Mouse (Mus musculus): ENCODE data around the gene Rap1gap. TPM values are rescaled to one million over a fixed set of nuclear protein-coding genes. Genes with fewer than 3 reads are reported as not detected.

The Rap1gap gene
- polyA plus RNA-seq, 1 experiment from 2014 or later, result 5.7 TPM

GRCm38 (mm10) chr4:137706510-137706909 is 42.0 kb downstream of the Rap1gap start:
- ATAC-seq (replicated peaks; ENCODE audit: insufficient number of reproducible peaks, low FRiP score, low TSS enrichment, low read depth) (no peak), DNase-seq (ENCODE audit: low spot score) (no peak)
- no peaks in the 10 kb centered on the region for H3K9me3 ChIP-seq (replicated peaks; ENCODE audit: control insufficient read depth, low read length)
- peaks cover 3% of the 10 kb centered on the region; the same call in 1 of the 2 replicates for H3K4me1 ChIP-seq (ENCODE audit: control insufficient read depth, insufficient read depth, low read length)
- no peak overlapping the region for H3K27ac ChIP-seq (replicated peaks; ENCODE audit: low read depth, low read length)
- H3K9ac ChIP-seq (replicated peaks; ENCODE audit: low read length), result peak overlapping the region; percentile 32; the same call in 1 of the 2 replicates
- H3K4me2 ChIP-seq (ENCODE audit: low read depth, low read length), result no peak overlapping the region; the same call in 1 of the 2 replicates
- no peak overlapping the region for H3K4me3 ChIP-seq (ENCODE audit: low read depth, low read length)
- H3K36me3 ChIP-seq (replicated peaks; ENCODE audit: control insufficient read depth, insufficient read depth, low read depth, low read length), result no peaks in the 10 kb centered on the region
- WGBS, result 73% methylated on average over 7 of the region's 7 CpGs
- H3K27me3 ChIP-seq (ENCODE audit: control insufficient read depth, insufficient read depth, low read length), result no peaks in the 10 kb centered on the region

GRCm38 (mm10) chr4:137707216-137707990 is 42.9 kb downstream of the Rap1gap start:
- no peaks in the 10 kb centered on the region for H3K36me3 ChIP-seq (replicated peaks; ENCODE audit: control insufficient read depth, insufficient read depth, low read depth, low read length)
- WGBS, result 4% methylated on average over 50 of the region's 52 CpGs
- peaks cover 3% of the 10 kb centered on the region; the same call in 1 of the 2 replicates for H3K4me1 ChIP-seq (ENCODE audit: control insufficient read depth, insufficient read depth, low read length)
- H3K9ac ChIP-seq (replicated peaks; ENCODE audit: low read length), result peak overlapping the region; percentile 76
- no peak overlapping the region for H3K27ac ChIP-seq (replicated peaks; ENCODE audit: low read depth, low read length)
- peak; percentile 81 for ATAC-seq (replicated peaks; ENCODE audit: insufficient number of reproducible peaks, low FRiP score, low TSS enrichment, low read depth)
- DNase-seq (ENCODE audit: low spot score), result peak; percentile 95
- no peaks in the 10 kb centered on the region for H3K9me3 ChIP-seq (replicated peaks; ENCODE audit: control insufficient read depth, low read length)
- peak overlapping the region; percentile 96 for H3K4me2 ChIP-seq (ENCODE audit: low read depth, low read length)
- peak overlapping the region; percentile 53 for H3K4me3 ChIP-seq (ENCODE audit: low read depth, low read length)
- H3K27me3 ChIP-seq (ENCODE audit: control insufficient read depth, insufficient read depth, low read length), result no peaks in the 10 kb centered on the region

GRCm38 (mm10) chr4:137712963-137713362 is 48.4 kb downstream of the Rap1gap start:
- no peak overlapping the region for H3K4me2 ChIP-seq (ENCODE audit: low read depth, low read length)
- H3K4me1 ChIP-seq (ENCODE audit: control insufficient read depth, insufficient read depth, low read length), result no peaks in the 10 kb centered on the region
- DNase-seq (ENCODE audit: low spot score), result no peak
- H3K4me3 ChIP-seq (ENCODE audit: low read depth, low read length), result no peak overlapping the region
- no peaks in the 10 kb centered on the region for H3K36me3 ChIP-seq (replicated peaks; ENCODE audit: control insufficient read depth, insufficient read depth, low read depth, low read length)
- ATAC-seq (replicated peaks; ENCODE audit: insufficient number of reproducible peaks, low FRiP score, low TSS enrichment, low read depth), result no peak
- 88% methylated on average over 13 of the region's 13 CpGs for WGBS
- H3K27ac ChIP-seq (replicated peaks; ENCODE audit: low read depth, low read length), result no peak overlapping the region
- H3K9ac ChIP-seq (replicated peaks; ENCODE audit: low read length), result no peak overlapping the region
- H3K9me3 ChIP-seq (replicated peaks; ENCODE audit: control insufficient read depth, low read length), result no peaks in the 10 kb centered on the region
- H3K27me3 ChIP-seq (ENCODE audit: control insufficient read depth, insufficient read depth, low read length), result no peaks in the 10 kb centered on the region

GRCm38 (mm10) chr4:137714020-137714624 is 49.6 kb downstream of the Rap1gap start:
- Histone ChIP-seq H3K4me3 (ENCODE audit: low read depth, low read length) (no peak overlapping the region), H3K36me3 (replicated peaks; ENCODE audit: control insufficient read depth, insufficient read depth, low read depth, low read length) (no peaks in the 10 kb centered on the region), H3K9ac (replicated peaks; ENCODE audit: low read length) (no peak overlapping the region), H3K9me3 (replicated peaks; ENCODE audit: control insufficient read depth, low read length) (no peaks in the 10 kb centered on the region), H3K27ac (replicated peaks; ENCODE audit: low read depth, low read length) (no peak overlapping the region), H3K27me3 (ENCODE audit: control insufficient read depth, insufficient read depth, low read length) (no peaks in the 10 kb centered on the region), H3K4me1 (ENCODE audit: control insufficient read depth, insufficient read depth, low read length) (no peaks in the 10 kb centered on the region; the same call in 1 of the 2 replicates), H3K4me2 (ENCODE audit: low read depth, low read length) (no peak overlapping the region)
- ATAC-seq (replicated peaks; ENCODE audit: insufficient number of reproducible peaks, low FRiP score, low TSS enrichment, low read depth), result no peak
- peak; percentile 36 for DNase-seq (ENCODE audit: low spot score)
- 49% methylated on average over 8 of the region's 8 CpGs for WGBS

- no peak overlapping the region for H3K4me3 ChIP-seq (ENCODE audit: low read depth, low read length)
- H3K27ac ChIP-seq (replicated peaks; ENCODE audit: low read depth, low read length), result no peak overlapping the region
- 55% methylated on average over 7 of the region's 7 CpGs for WGBS
- peaks cover 2% of the 10 kb centered on the region; the same call in 1 of the 2 replicates for H3K4me1 ChIP-seq (ENCODE audit: control insufficient read depth, insufficient read depth, low read length)
- H3K9me3 ChIP-seq (replicated peaks; ENCODE audit: control insufficient read depth, low read length), result no peaks in the 10 kb centered on the region
- no peaks in the 10 kb centered on the region for H3K27me3 ChIP-seq (ENCODE audit: control insufficient read depth, insufficient read depth, low read length)
- no peak overlapping the region for H3K4me2 ChIP-seq (ENCODE audit: low read depth, low read length)
- no peaks in the 10 kb centered on the region for H3K36me3 ChIP-seq (replicated peaks; ENCODE audit: control insufficient read depth, insufficient read depth, low read depth, low read length)
- no peak for ATAC-seq (replicated peaks; ENCODE audit: insufficient number of reproducible peaks, low FRiP score, low TSS enrichment, low read depth)
- no peak for DNase-seq (ENCODE audit: low spot score)
- no peak overlapping the region for H3K9ac ChIP-seq (replicated peaks; ENCODE audit: low read length)
These were observed 52.5 kb downstream of the Rap1gap start for GRCm38 (mm10) chr4:137717005-137717404.

- WGBS, result 58% methylated on average over 15 of the region's 15 CpGs
- Histone ChIP-seq H3K4me3 (ENCODE audit: low read depth, low read length) (no peak overlapping the region), H3K27ac (replicated peaks; ENCODE audit: low read depth, low read length) (no peak overlapping the region), H3K9me3 (replicated peaks; ENCODE audit: control insufficient read depth, low read length) (no peaks in the 10 kb centered on the region), H3K36me3 (replicated peaks; ENCODE audit: control insufficient read depth, insufficient read depth, low read depth, low read length) (no peaks in the 10 kb centered on the region), H3K9ac (replicated peaks; ENCODE audit: low read length) (no peak overlapping the region), H3K4me1 (ENCODE audit: control insufficient read depth, insufficient read depth, low read length) (peaks cover 2% of the 10 kb centered on the region; the same call in 1 of the 2 replicates), H3K4me2 (ENCODE audit: low read depth, low read length) (no peak overlapping the region), H3K27me3 (ENCODE audit: control insufficient read depth, insufficient read depth, low read length) (no peaks in the 10 kb centered on the region)
- ATAC-seq (replicated peaks; ENCODE audit: insufficient number of reproducible peaks, low FRiP score, low TSS enrichment, low read depth) (no peak), DNase-seq (ENCODE audit: low spot score) (no peak)
These were observed 53.1 kb downstream of the Rap1gap start for GRCm38 (mm10) chr4:137717671-137718070.

- H3K9ac ChIP-seq (replicated peaks; ENCODE audit: low read length), result peak overlapping the region; percentile 29; the same call in 1 of the 2 replicates
- DNase-seq (ENCODE audit: low spot score) (peak; percentile 50), ATAC-seq (replicated peaks; ENCODE audit: insufficient number of reproducible peaks, low FRiP score, low TSS enrichment, low read depth) (no peak)
- H3K9me3 ChIP-seq (replicated peaks; ENCODE audit: control insufficient read depth, low read length), result no peaks in the 10 kb centered on the region
- peaks cover 2% of the 10 kb centered on the region; the same call in 1 of the 2 replicates for H3K4me1 ChIP-seq (ENCODE audit: control insufficient read depth, insufficient read depth, low read length)
- 27% methylated on average over 15 of the region's 15 CpGs for WGBS
- H3K4me2 ChIP-seq (ENCODE audit: low read depth, low read length), result peak overlapping the region; percentile 22; the same call in 1 of the 2 replicates
- H3K4me3 ChIP-seq (ENCODE audit: low read depth, low read length), result no peak overlapping the region
- H3K36me3 ChIP-seq (replicated peaks; ENCODE audit: control insufficient read depth, insufficient read depth, low read depth, low read length), result no peaks in the 10 kb centered on the region
- H3K27ac ChIP-seq (replicated peaks; ENCODE audit: low read depth, low read length), result 0 out of 2 replicates have a peak overlapping the region, but pooled peaks have one; percentile 29
- peaks cover 4% of the 10 kb centered on the region for H3K27me3 ChIP-seq (ENCODE audit: control insufficient read depth, insufficient read depth, low read length)
These were observed 55.0 kb downstream of the Rap1gap start for GRCm38 (mm10) chr4:137719378-137720077.

All from embryonic facial prominence, embryonic 11.5 days (tissue).